Mouse (Mus musculus) frontal cortex, adult (tissue): ENCODE results near the gene Denr.
A peak's percentile ranks its signal among the peaks of the same experiment; 100 is the strongest.

Experiments used
- ATAC-seq: cut with Nextera tagmentation; 2 replicates; pipeline ENCODE4 v1.9.2; 2017; ENCODE audit warnings: mild to moderate bottlenecking, moderate library complexity, mixed read lengths; ENCODE audit not compliant: low TSS enrichment

Denr gene

GRCm38 (mm10) chr5:123972453-123972852 is 65.5 kb downstream of the Denr start:
- no peak for ATAC-seq

DNA sequence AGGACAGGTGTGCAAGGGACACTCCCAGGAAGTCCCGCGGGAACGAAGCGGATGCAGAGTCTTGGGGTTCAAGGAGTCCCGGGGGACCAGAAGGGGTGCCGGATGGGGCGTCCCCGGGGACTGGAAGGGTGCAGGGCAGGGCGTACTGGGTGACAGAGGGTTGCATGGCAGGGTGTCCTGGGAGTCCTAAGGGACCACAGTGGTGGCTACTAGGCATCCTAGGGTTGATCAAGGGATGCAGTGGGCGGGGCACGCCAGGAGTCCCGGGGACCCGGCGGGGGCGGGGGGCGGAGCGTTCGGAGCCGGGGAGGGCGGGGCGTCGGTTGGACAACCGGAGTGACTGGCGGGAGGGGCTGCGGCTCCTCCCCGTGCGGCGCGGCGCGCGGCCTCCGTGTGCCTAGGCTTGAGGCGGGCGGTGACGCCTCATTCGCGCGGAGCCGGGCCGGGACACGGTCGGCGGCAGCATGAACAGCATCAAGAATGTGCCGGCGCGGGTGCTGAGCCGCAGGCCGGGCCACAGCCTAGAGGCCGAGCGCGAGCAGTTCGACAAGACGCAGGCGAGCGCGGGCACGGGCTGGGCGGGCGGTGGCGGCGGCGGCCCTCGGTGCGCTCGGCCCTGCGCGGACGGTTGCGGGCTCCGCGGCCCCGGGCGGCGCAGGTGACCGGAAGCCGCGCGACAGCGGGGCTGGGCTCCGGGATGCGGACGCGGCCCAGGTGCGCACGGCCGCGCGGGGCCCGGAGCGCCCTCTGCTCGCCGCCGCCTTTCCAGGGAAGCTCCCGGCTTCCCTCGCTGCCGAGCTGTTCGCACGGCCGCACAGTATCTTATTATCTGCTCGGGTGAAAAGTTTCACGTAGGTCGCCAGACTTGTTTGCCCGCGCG is 66.6 kb downstream of the Denr start, which contains the start of gene Hip1r:
Gene Hip1r, plus strand, starts transcription at position 330 of the 880 bp plus-strand sequence.
- ATAC-seq: peak; percentile 69

DNA sequence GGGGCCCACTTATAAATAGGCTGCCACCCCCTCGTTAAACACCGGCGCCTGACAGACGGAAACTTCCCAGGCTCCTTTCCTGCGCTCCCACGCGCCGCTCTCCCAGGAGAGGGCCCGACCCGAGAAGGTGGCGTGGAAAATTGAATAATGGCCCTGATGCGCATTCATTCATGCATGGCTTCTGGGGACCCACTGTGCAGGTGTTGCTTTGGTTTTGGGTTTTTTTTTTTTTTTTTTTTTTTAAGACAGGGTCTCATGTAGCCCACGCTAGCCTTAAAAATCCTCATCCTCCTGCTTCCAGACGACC is 67.2 kb downstream of the Denr start:
- ATAC-seq: 0 out of 2 replicates have a peak, but pooled peaks have one; percentile 6

DNA sequence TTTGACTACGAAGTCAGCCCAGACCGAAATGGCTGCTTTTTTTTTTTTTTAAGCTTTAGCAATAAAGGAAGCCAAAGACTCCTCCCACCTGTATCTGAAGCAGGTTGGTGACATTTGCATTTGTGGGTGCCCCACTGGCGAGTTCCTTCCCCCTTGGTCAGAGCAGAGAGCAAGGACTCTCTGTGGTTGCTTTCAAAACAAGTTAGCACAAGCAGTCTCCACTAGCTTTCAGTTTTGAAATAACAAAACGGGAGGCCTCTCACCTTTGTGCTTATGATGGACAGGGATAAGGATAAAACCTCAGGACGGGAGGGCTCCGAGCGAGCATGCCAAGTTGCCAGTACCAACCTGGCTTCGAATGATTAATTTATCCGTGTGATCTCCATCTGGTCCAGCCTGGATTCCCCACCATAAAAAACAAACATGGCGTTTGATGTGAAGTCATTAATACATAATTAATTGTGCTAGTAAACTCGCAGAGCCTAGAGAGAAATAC is 67.7 kb downstream of the Denr start:
- no peak for ATAC-seq

- no peak for ATAC-seq
These were observed 68.7 kb downstream of the Denr start for GRCm38 (mm10) chr5:123975668-123976180.

- ATAC-seq: no peak
These were observed 70.3 kb downstream of the Denr start for GRCm38 (mm10) chr5:123977231-123977630.

- no peak for ATAC-seq
These were observed 71.2 kb downstream of the Denr start for GRCm38 (mm10) chr5:123978131-123978530.
